ENCODE assay signal across 13 mouse cellular contexts in genomic region chr1:55076849-55077516, GRCm38 (mm10). TPM values are rescaled to one million over a fixed set of nuclear protein-coding genes. Genes with fewer than 3 reads are reported as not detected.
DNase-seq lines count a peak whose midpoint lies in the region; ATAC-seq and TF ChIP-seq lines count a peak whose summit lies in the region.
"Had no signal": no experiment of that assay in that cellular context is flagged by ENCODE, and none has a peak within 500 bp of the region (broad histone marks: within the 10 kb centered on the region; RNA-seq: fewer than 3 reads in every experiment).

No protein-coding gene starts in this region.

- no peak overlapping the region for H3K4me2 ChIP-seq in midbrain, embryonic 12.5 days (replicated peaks)
- H3K4me2 ChIP-seq in lung, embryonic 14.5 days, result no peak overlapping the region
- H3K4me2 ChIP-seq: embryonic facial prominence, embryonic 12.5 days; heart, embryonic 11.5 days; hindbrain, embryonic 14.5 days; lung, embryonic 15.5 days had no signal

- no peaks in the 10 kb centered on the region for H3K9me3 ChIP-seq in midbrain, embryonic 12.5 days
- H3K9me3 ChIP-seq in midbrain, embryonic 10.5 days (replicated peaks), result no peaks in the 10 kb centered on the region
- no peaks in the 10 kb centered on the region for H3K9me3 ChIP-seq in lung, embryonic 14.5 days (ENCODE audit: low read depth, low read length)
- H3K9me3 ChIP-seq: embryonic facial prominence, embryonic 12.5 days; lung, embryonic 15.5 days had no signal

- peak; percentile 16 for DNase-seq in embryo, embryonic 10 days (ENCODE audit: low spot score)
- no peak for DNase-seq in embryo, embryonic 11 days
- no peak for DNase-seq in midbrain, embryonic 10.5 days (ENCODE audit: low spot score)
- DNase-seq in lung, embryonic 14.5 days, result no peak
- DNase-seq in frontal cortex, postnatal 36 days (ENCODE audit: low spot score in 2 of 2), result no peak
- DNase-seq in left cerebral cortex, postnatal 36 days (ENCODE audit: low spot score in 2 of 2), result no peak
- no peak for DNase-seq in cerebellum, postnatal 25 days
- DNase-seq: cerebellum, adult 8-10 months had no signal

- ATAC-seq in midbrain, embryonic 12.5 days (ENCODE audit: low FRiP score, low read depth), result peak; percentile 6; the same call in 1 of the 2 replicates
- peak; percentile 47 for ATAC-seq in lung, embryonic 14.5 days (ENCODE audit: insufficient read depth)

- H3K9ac ChIP-seq in midbrain, embryonic 12.5 days (replicated peaks), result no peak overlapping the region
- H3K9ac ChIP-seq in lung, embryonic 14.5 days, result no peak overlapping the region
- H3K9ac ChIP-seq: embryonic facial prominence, embryonic 12.5 days; hindbrain, embryonic 14.5 days; lung, embryonic 15.5 days had no signal

- no peak overlapping the region for H3K4me3 ChIP-seq in midbrain, embryonic 12.5 days
- no peak overlapping the region for H3K4me3 ChIP-seq in midbrain, embryonic 10.5 days
- H3K4me3 ChIP-seq in lung, embryonic 14.5 days (ENCODE audit: low read depth, low read length), result no peak overlapping the region
- H3K4me3 ChIP-seq: embryonic facial prominence, embryonic 12.5 days; lung, embryonic 15.5 days had no signal

- peaks cover 61% of the 10 kb centered on the region for H3K36me3 ChIP-seq in midbrain, embryonic 12.5 days
- peaks cover 73% of the 10 kb centered on the region for H3K36me3 ChIP-seq in midbrain, embryonic 10.5 days
- H3K36me3 ChIP-seq in lung, embryonic 14.5 days (ENCODE audit: insufficient read depth), result peaks cover 58% of the 10 kb centered on the region

- H3K4me1 ChIP-seq in midbrain, embryonic 12.5 days, result no peaks in the 10 kb centered on the region
- no peaks in the 10 kb centered on the region for H3K4me1 ChIP-seq in midbrain, embryonic 10.5 days
- no peaks in the 10 kb centered on the region for H3K4me1 ChIP-seq in lung, embryonic 14.5 days (ENCODE audit: insufficient read depth)
- H3K4me1 ChIP-seq: lung, embryonic 15.5 days had no signal

- H3K27me3 ChIP-seq in midbrain, embryonic 12.5 days, result no peaks in the 10 kb centered on the region
- H3K27me3 ChIP-seq in midbrain, embryonic 10.5 days (ENCODE audit: low read depth, poor library complexity, severe bottlenecking), result no peaks in the 10 kb centered on the region
- H3K27me3 ChIP-seq in lung, embryonic 14.5 days (ENCODE audit: insufficient read depth, low read length), result no peaks in the 10 kb centered on the region
- H3K27me3 ChIP-seq: embryonic facial prominence, embryonic 12.5 days; lung, embryonic 15.5 days had no signal

- TF ChIP-seq CTCF in lung, embryonic 14.5 days (IDR thresholded peaks at IDR 0.05; ENCODE audit: low read depth), result no peak

- H3K27ac ChIP-seq in midbrain, embryonic 12.5 days (replicated peaks), result no peak overlapping the region
- H3K27ac ChIP-seq in midbrain, embryonic 10.5 days (replicated peaks), result no peak overlapping the region
- H3K27ac ChIP-seq in lung, embryonic 14.5 days (ENCODE audit: low read depth), result no peak overlapping the region
- H3K27ac ChIP-seq: embryonic facial prominence, embryonic 12.5 days; hindbrain, embryonic 14.5 days; lung, embryonic 15.5 days had no signal

- WGBS in midbrain, embryonic 12.5 days, result 77% methylated on average over 2 of the region's 2 CpGs
- 82% methylated on average over 2 of the region's 2 CpGs for WGBS in midbrain, embryonic 10.5 days
- WGBS in lung, embryonic 14.5 days, result 78% methylated on average over 2 of the region's 2 CpGs

- intact Hi-C loops in left cerebral cortex, postnatal 36 days (cut with DNase I), result no loop called here

RNA-seq across cellular contexts. Expression of gene Hspe1, which starts 10.9 kb away (rescaled TPM):
- polyA plus RNA-seq in midbrain, embryonic 12.5 days (2016; fragmentation: Nextera tagmentation; extraction: Ambion mirVana), result 373 and 400 TPM in 2 replicates
- polyA plus RNA-seq in midbrain, embryonic 10.5 days (2016; fragmentation: Nextera tagmentation; extraction: Ambion mirVana), result 477 and 642 TPM in 2 replicates
- 435 and 439 TPM in 2 replicates for polyA plus RNA-seq in lung, embryonic 14.5 days (2014; fragmentation: Nextera tagmentation; extraction: Ambion mirVana)
- 10 to 100 TPM; 81.2 to 91.0 TPM for total RNA-seq in left cerebral cortex, postnatal 36 days (2021)

RNA-seq across cellular contexts. Expression of gene Hspd1, which starts 11.1 kb away (rescaled TPM):
- polyA plus RNA-seq in midbrain, embryonic 12.5 days (2016; fragmentation: Nextera tagmentation; extraction: Ambion mirVana), result 337 and 368 TPM in 2 replicates
- 480 and 571 TPM in 2 replicates for polyA plus RNA-seq in midbrain, embryonic 10.5 days (2016; fragmentation: Nextera tagmentation; extraction: Ambion mirVana)
- 312 and 315 TPM in 2 replicates for polyA plus RNA-seq in lung, embryonic 14.5 days (2014; fragmentation: Nextera tagmentation; extraction: Ambion mirVana)
- 100 to 1,000 TPM; 150 to 161 TPM for total RNA-seq in left cerebral cortex, postnatal 36 days (2021)

RNA-seq across cellular contexts. Expression of gene Coq10b, which starts 24.4 kb away (rescaled TPM):
- polyA plus RNA-seq in midbrain, embryonic 12.5 days (2016; fragmentation: Nextera tagmentation; extraction: Ambion mirVana), result 30.1 and 30.9 TPM in 2 replicates
- 24.1 and 27.1 TPM in 2 replicates for polyA plus RNA-seq in midbrain, embryonic 10.5 days (2016; fragmentation: Nextera tagmentation; extraction: Ambion mirVana)
- 21.1 and 22.9 TPM in 2 replicates for polyA plus RNA-seq in lung, embryonic 14.5 days (2014; fragmentation: Nextera tagmentation; extraction: Ambion mirVana)
- total RNA-seq in left cerebral cortex, postnatal 36 days (2021), result 10 to 100 TPM; 31.8 to 36.1 TPM

RNA-seq across cellular contexts. Expression of gene Sf3b1, which starts 49.7 kb away (rescaled TPM):
- polyA plus RNA-seq in midbrain, embryonic 12.5 days (2016; fragmentation: Nextera tagmentation; extraction: Ambion mirVana), result 344 and 364 TPM in 2 replicates
- polyA plus RNA-seq in midbrain, embryonic 10.5 days (2016; fragmentation: Nextera tagmentation; extraction: Ambion mirVana), result 286 and 291 TPM in 2 replicates
- 313 and 342 TPM in 2 replicates for polyA plus RNA-seq in lung, embryonic 14.5 days (2014; fragmentation: Nextera tagmentation; extraction: Ambion mirVana)
- total RNA-seq in left cerebral cortex, postnatal 36 days (2021), result 100 to 1,000 TPM; 131 to 167 TPM

RNA-seq across cellular contexts. Expression of gene Mob4, which starts 54.0 kb away (rescaled TPM):
- 158 and 161 TPM in 2 replicates for polyA plus RNA-seq in midbrain, embryonic 12.5 days (2016; fragmentation: Nextera tagmentation; extraction: Ambion mirVana)
- 129 and 135 TPM in 2 replicates for polyA plus RNA-seq in midbrain, embryonic 10.5 days (2016; fragmentation: Nextera tagmentation; extraction: Ambion mirVana)
- 141 TPM in 2 replicates for polyA plus RNA-seq in lung, embryonic 14.5 days (2014; fragmentation: Nextera tagmentation; extraction: Ambion mirVana)
- 10 to 100 TPM; 51.0 to 54.8 TPM for total RNA-seq in left cerebral cortex, postnatal 36 days (2021)
